Mouse (Mus musculus): ENCODE measurements around the gene Sv2a. TPM values are rescaled to one million over a fixed set of nuclear protein-coding genes. Genes with fewer than 3 reads are reported as not detected.
A peak's percentile ranks its signal among the peaks of the same experiment; 100 is the strongest.

The Sv2a gene
- polyA plus RNA-seq (2015; fragmentation: Nextera tagmentation; extraction: Ambion mirVana): 68.3 and 72.0 TPM in 2 replicates

GRCm38 (mm10) chr3:96180727-96181477 is at the start of gene Sv2a:
Gene Sv2a, plus strand, starts transcription at chr3:96181151.
- Histone ChIP-seq H3K4me2 (replicated peaks) (peak within 1 kb of the TSS; percentile 67), H3K27me3 (no peaks in the 10 kb centered on the region), H3K27ac (peak within 1 kb of the TSS; percentile 82), H3K4me3 (replicated peaks) (peak within 1 kb of the TSS; percentile 69), H3K9me3 (no peaks in the 10 kb centered on the region), H3K4me1 (replicated peaks) (peaks cover 29% of the 10 kb centered on the region), H3K36me3 (peaks cover 40% of the 10 kb centered on the region), H3K9ac (replicated peaks) (peak within 1 kb of the TSS; percentile 85)
- WGBS: 0% methylated on average over 12 of the region's 23 CpGs
- peak; percentile 75 for ATAC-seq

DNA sequence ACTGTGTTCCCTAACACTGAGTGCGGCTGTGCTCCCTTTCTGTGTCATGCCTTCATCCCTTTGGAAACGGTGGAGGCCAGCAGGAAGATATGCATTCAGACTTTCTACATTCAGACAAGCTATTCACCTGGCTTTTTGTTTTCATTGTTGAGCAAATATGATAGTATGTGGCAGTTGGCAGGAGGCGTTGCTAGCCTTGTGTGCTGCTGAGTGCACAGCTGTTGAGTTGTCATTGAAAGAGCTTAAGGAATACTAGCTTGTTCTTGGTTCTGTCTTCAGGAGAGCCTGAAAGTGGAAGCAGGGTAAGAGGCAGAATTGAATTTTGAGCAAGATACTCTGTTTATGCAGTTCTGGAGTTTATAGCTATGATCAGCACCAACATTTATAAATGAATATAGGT is 48.5 kb upstream of the Sv2a start:
- H3K4me2 ChIP-seq (replicated peaks): no peak overlapping the region
- H3K4me1 ChIP-seq (replicated peaks): no peaks in the 10 kb centered on the region
- no peaks in the 10 kb centered on the region for H3K36me3 ChIP-seq
- H3K4me3 ChIP-seq (replicated peaks): no peak overlapping the region
- no peaks in the 10 kb centered on the region for H3K9me3 ChIP-seq
- H3K27ac ChIP-seq: no peak overlapping the region
- WGBS: 73% methylated on average over 3 of the region's 3 CpGs
- no peaks in the 10 kb centered on the region for H3K27me3 ChIP-seq
- H3K9ac ChIP-seq (replicated peaks): no peak overlapping the region
- ATAC-seq: no peak

- no peak overlapping the region for H3K4me3 ChIP-seq (replicated peaks)
- H3K27ac ChIP-seq: no peak overlapping the region
- no peaks in the 10 kb centered on the region for H3K36me3 ChIP-seq
- H3K27me3 ChIP-seq: no peaks in the 10 kb centered on the region
- ATAC-seq: no peak
- no peak overlapping the region for H3K4me2 ChIP-seq (replicated peaks)
- no peaks in the 10 kb centered on the region for H3K9me3 ChIP-seq
- 79% methylated on average over 11 of the region's 11 CpGs for WGBS
- 0 out of 2 replicates have a peak, but pooled peaks cover under 1% of the 10 kb centered on the region for H3K4me1 ChIP-seq (replicated peaks)
- no peak overlapping the region for H3K9ac ChIP-seq (replicated peaks)
Observed at GRCm38 (mm10) chr3:96133327-96133905, 47.5 kb upstream of the Sv2a start.

- H3K4me2 ChIP-seq (replicated peaks): no peak overlapping the region
Observed at GRCm38 (mm10) chr3:96135011-96135410, 45.9 kb upstream of the Sv2a start.

DNA sequence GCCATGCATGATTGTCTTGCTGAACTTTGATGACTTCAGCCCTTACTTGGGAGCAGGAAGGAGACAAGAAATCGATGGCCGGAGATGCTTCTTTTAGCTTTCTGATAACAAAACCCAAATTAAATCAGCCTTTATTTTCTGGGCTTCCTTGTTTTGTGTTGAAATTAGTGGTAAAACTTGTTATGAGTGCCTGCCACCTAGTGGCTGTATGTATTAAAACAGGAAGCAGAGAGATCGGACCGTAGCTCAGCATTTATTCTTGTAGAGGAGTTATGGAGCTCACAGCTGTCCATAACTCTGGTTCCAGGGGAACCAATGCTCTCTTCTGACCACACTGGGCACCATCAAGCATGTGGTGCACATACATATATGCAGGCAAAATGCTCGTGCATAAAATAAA is 33.0 kb upstream of the Sv2a start:
- Histone ChIP-seq H3K36me3 (peaks cover 51% of the 10 kb centered on the region), H3K9me3 (no peaks in the 10 kb centered on the region), H3K27me3 (no peaks in the 10 kb centered on the region), H3K4me2 (replicated peaks) (no peak overlapping the region), H3K4me1 (replicated peaks) (no peaks in the 10 kb centered on the region), H3K4me3 (replicated peaks) (no peak overlapping the region), H3K27ac (no peak overlapping the region), H3K9ac (replicated peaks) (no peak overlapping the region)
- no peak for ATAC-seq
- 22% methylated on average over 5 of the region's 5 CpGs for WGBS

More at GRCm38 (mm10) chr3:96135011-96135410, 45.9 kb upstream of the Sv2a start:
- Histone ChIP-seq H3K9me3 (no peaks in the 10 kb centered on the region), H3K27ac (no peak overlapping the region), H3K4me1 (replicated peaks) (0 out of 2 replicates have a peak, but pooled peaks cover 6% of the 10 kb centered on the region), H3K9ac (replicated peaks) (no peak overlapping the region), H3K4me3 (replicated peaks) (no peak overlapping the region), H3K36me3 (peaks cover 3% of the 10 kb centered on the region; the same call in 1 of the 2 replicates), H3K27me3 (no peaks in the 10 kb centered on the region)
- ATAC-seq: no peak
- WGBS: 87% methylated on average over 3 of the region's 3 CpGs

- no peak overlapping the region for H3K4me3 ChIP-seq (replicated peaks)
- H3K4me2 ChIP-seq (replicated peaks): no peak overlapping the region
- H3K9ac ChIP-seq (replicated peaks): no peak overlapping the region
- H3K9me3 ChIP-seq: no peaks in the 10 kb centered on the region
- no peaks in the 10 kb centered on the region for H3K4me1 ChIP-seq (replicated peaks)
- 94% methylated on average over 7 of the region's 7 CpGs for WGBS
- peaks cover 56% of the 10 kb centered on the region for H3K36me3 ChIP-seq
- no peaks in the 10 kb centered on the region for H3K27me3 ChIP-seq
- no peak overlapping the region for H3K27ac ChIP-seq
- ATAC-seq: no peak
Observed at GRCm38 (mm10) chr3:96151836-96152235, 29.1 kb upstream of the Sv2a start.

- H3K4me2 ChIP-seq (replicated peaks): no peak overlapping the region
- no peak for ATAC-seq
- no peak overlapping the region for H3K4me3 ChIP-seq (replicated peaks)
- peaks cover 62% of the 10 kb centered on the region for H3K36me3 ChIP-seq
- no peaks in the 10 kb centered on the region for H3K27me3 ChIP-seq
- H3K9ac ChIP-seq (replicated peaks): no peak overlapping the region
- no peaks in the 10 kb centered on the region for H3K4me1 ChIP-seq (replicated peaks)
- H3K9me3 ChIP-seq: no peaks in the 10 kb centered on the region
- no peak overlapping the region for H3K27ac ChIP-seq
- WGBS: 93% methylated on average over 5 of the region's 5 CpGs
Observed at GRCm38 (mm10) chr3:96152611-96153010, 28.3 kb upstream of the Sv2a start.

DNA sequence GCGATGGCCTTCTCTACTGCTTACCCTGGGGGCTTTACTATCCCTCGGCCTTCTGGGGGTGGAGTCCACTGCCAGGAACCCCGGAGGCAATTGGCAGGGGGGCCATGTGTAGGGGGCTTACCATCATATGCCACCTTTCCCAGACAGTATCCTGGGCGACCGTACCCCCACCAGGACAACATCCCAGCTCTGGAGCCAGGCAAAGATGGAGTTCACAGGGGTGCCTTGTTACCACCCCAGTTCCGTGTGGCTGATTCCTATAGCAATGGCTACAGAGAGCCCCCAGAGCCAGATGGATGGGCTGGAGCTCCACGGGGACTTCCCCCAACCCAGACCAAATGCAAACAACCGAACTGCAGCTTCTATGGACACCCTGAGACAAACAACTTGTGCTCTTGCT is 25.4 kb upstream of the Sv2a start:
- Histone ChIP-seq H3K4me2 (replicated peaks) (no peak overlapping the region), H3K9me3 (no peaks in the 10 kb centered on the region), H3K4me1 (replicated peaks) (peaks cover 7% of the 10 kb centered on the region), H3K4me3 (replicated peaks) (no peak overlapping the region), H3K27ac (no peak overlapping the region), H3K9ac (replicated peaks) (no peak overlapping the region), H3K27me3 (no peaks in the 10 kb centered on the region), H3K36me3 (peaks cover 61% of the 10 kb centered on the region)
- 86% methylated on average over 8 of the region's 8 CpGs for WGBS
- no peak for ATAC-seq

DNA sequence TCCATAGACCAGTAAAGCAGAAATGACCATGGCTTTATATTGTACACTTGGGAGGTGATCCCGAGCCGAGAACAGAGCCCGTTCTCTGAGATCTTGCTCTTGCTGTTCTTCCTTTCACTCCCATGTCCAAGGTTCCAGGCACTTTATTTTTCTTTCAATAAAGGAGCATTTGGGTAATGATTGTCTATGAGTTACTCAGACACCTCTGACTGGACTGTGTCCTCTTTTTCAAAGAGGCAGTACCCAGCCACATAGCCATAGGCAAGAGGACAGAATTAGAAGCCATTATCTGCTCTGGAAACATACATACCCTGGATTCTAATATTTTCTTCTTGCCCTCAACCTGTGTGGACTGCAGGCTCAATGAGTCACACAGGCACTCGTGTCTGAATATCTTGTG is 21.1 kb upstream of the Sv2a start:
- Histone ChIP-seq H3K9ac (replicated peaks) (no peak overlapping the region), H3K36me3 (peaks cover 18% of the 10 kb centered on the region), H3K9me3 (no peaks in the 10 kb centered on the region), H3K4me2 (replicated peaks) (no peak overlapping the region), H3K4me1 (replicated peaks) (peaks cover 23% of the 10 kb centered on the region), H3K4me3 (replicated peaks) (no peak overlapping the region), H3K27me3 (no peaks in the 10 kb centered on the region), H3K27ac (no peak overlapping the region)
- ATAC-seq: no peak
- 85% methylated on average over 4 of the region's 4 CpGs for WGBS

DNA sequence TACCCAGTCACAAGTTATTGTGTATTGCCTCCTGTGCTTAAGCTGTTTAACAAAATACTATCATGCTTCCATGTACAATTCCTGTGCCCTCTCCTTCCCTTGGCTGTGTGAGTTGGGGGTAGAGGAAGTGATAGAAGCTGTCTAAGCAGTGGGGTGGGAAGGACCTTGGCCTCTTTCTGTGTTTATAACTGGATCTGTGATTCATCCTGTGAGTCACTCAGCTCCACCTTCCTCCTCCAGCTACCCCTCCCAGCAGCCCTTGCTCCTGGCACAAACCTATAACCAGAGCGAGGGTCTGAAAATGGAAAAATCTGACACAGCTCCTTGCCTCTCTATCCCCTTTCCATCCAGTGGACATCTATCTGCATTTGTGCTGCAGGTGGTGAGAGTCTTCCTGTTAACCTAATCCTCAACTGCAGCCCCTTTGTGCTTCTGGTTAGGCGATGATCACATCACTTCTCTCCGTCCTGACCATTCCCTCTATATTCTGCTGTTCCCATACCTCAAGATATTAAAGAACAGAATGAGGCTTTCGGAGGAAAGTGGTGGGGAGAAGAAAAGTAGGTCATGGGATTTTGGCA is 20.6 kb upstream of the Sv2a start:
- 65% methylated on average over 4 of the region's 4 CpGs for WGBS
- 0 out of 2 replicates have a peak, but pooled peaks have one; percentile 18 for ATAC-seq
- H3K36me3 ChIP-seq: peaks cover 13% of the 10 kb centered on the region
- no peaks in the 10 kb centered on the region for H3K9me3 ChIP-seq
- H3K4me2 ChIP-seq (replicated peaks): peak overlapping the region; percentile 80
- H3K9ac ChIP-seq (replicated peaks): no peak overlapping the region
- no peak overlapping the region for H3K27ac ChIP-seq
- peaks cover 23% of the 10 kb centered on the region for H3K4me1 ChIP-seq (replicated peaks)
- no peak overlapping the region for H3K4me3 ChIP-seq (replicated peaks)
- H3K27me3 ChIP-seq: no peaks in the 10 kb centered on the region

DNA sequence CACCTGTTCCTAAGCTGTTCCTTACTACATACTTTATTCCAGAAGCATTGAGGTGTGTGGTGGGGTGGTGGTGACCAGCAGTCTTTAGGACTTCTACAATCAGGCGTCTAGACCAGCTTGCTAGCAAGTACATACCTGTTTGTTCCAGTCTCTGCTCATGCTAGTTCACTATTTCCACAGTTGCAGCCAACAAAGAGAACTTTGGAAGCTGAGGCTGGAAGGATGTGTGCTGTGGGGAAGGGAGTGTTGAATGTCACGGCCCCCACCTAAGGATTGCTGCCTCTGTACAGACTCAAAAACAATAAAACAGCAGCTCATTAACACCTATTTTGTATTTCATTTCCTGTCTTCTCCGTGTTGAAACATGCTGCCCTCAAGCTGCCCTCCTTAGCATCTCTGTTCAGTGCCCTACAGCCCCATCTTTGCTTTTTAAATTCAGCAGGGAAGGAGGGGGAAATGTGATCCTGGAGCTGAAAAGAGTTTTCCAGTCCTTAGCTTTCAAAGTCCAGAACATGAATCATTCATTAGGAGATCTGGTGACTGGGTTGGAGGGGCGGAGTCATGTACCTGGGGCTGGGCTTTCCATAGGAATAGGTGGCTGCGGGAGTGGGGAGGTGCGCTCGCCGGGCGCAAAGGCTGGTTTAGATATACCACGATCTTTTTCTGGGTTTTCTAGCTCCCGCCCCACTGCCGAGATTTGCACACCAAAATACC is 20.0 kb upstream of the Sv2a start:
- no peak overlapping the region for H3K27ac ChIP-seq
- ATAC-seq: peak; percentile 67
- no peaks in the 10 kb centered on the region for H3K27me3 ChIP-seq
- H3K9me3 ChIP-seq: no peaks in the 10 kb centered on the region
- under 1% methylated on average over 12 of the region's 12 CpGs for WGBS
- H3K4me3 ChIP-seq (replicated peaks): peak overlapping the region; percentile 42
- H3K9ac ChIP-seq (replicated peaks): peak overlapping the region; percentile 56
- peaks cover 7% of the 10 kb centered on the region; the same call in 1 of the 2 replicates for H3K36me3 ChIP-seq
- H3K4me2 ChIP-seq (replicated peaks): peak overlapping the region; percentile 80
- H3K4me1 ChIP-seq (replicated peaks): peaks cover 23% of the 10 kb centered on the region

Data from midbrain, embryonic 13.5 days (tissue).